Mouse (Mus musculus) neural tube, embryonic 15.5 days (tissue): ENCODE measurements around the gene 1520401A03Rik. TPM values are rescaled to one million over a fixed set of nuclear protein-coding genes. Genes with fewer than 3 reads are reported as not detected.

ENCODE experiments used
- ATAC-seq: fragments of 200-750 bp; cut with Nextera tagmentation; 2 replicates; pipeline ENCODE4 v1.8.0; 2017; ENCODE audit warnings: mild to moderate bottlenecking, moderate TSS enrichment, moderate library complexity; ENCODE audit not compliant: low FRiP score
- H3K27ac ChIP-seq: fragments of 300-500 bp; sonication (generic); replicated peaks from 2 replicates; pipeline ENCODE4 v1.5.1; 2015; ENCODE audit warnings: mild to moderate bottlenecking, inconsistent platforms
- H3K27me3 ChIP-seq: fragments of 300-500 bp; sonication (generic); replicated peaks from 2 replicates; pipeline ENCODE4 v1.6.1; 2015; ENCODE audit warnings: inconsistent platforms
- H3K36me3 ChIP-seq: fragments of 300-500 bp; sonication (generic); 2 replicates; pipeline ENCODE4 v1.6.1; 2015; ENCODE audit warnings: inconsistent platforms
- H3K4me1 ChIP-seq: fragments of 300-500 bp; sonication (generic); 2 replicates; pipeline ENCODE4 v1.6.1; 2015; ENCODE audit warnings: inconsistent platforms
- H3K4me2 ChIP-seq: fragments of 300-500 bp; sonication (generic); 2 replicates; pipeline ENCODE4 v1.6.1; 2015; ENCODE audit warnings: inconsistent platforms, mild to moderate bottlenecking, moderate library complexity
- H3K4me3 ChIP-seq: fragments of 300-500 bp; sonication (generic); replicated peaks from 2 replicates; pipeline ENCODE4 v1.5.1; 2015; ENCODE audit warnings: mild to moderate bottlenecking, inconsistent platforms
- H3K9ac ChIP-seq: fragments of 300-500 bp; sonication (generic); replicated peaks from 2 replicates; pipeline ENCODE4 v1.6.1; 2015; ENCODE audit warnings: mild to moderate bottlenecking, inconsistent platforms
- H3K9me3 ChIP-seq: fragments of 300-500 bp; sonication (generic); replicated peaks from 2 replicates; pipeline ENCODE4 v1.6.1; 2016; ENCODE audit warnings: inconsistent platforms
- WGBS: fragments of 180-500 bp; shearing (Covaris S2); methylation state at CpG from one replicate; pipeline ENCODE4 v1.1.7; 2015; ENCODE audit warnings: mixed read lengths; 5-methylcytosine and 5-hydroxymethylcytosine counted together
- polyA plus RNA-seq: library from polyadenylated mRNA; unstranded; fragments of >200 nt; fragmentation: Nextera tagmentation; extraction: Ambion mirVana; gene quantifications from 2 replicates; pipeline ENCODE4 v1.2.1, GENCODE M21; 2015

1520401A03Rik gene
- polyA plus RNA-seq, 1 experiment from 2014 or later = 0.27 TPM

DNA sequence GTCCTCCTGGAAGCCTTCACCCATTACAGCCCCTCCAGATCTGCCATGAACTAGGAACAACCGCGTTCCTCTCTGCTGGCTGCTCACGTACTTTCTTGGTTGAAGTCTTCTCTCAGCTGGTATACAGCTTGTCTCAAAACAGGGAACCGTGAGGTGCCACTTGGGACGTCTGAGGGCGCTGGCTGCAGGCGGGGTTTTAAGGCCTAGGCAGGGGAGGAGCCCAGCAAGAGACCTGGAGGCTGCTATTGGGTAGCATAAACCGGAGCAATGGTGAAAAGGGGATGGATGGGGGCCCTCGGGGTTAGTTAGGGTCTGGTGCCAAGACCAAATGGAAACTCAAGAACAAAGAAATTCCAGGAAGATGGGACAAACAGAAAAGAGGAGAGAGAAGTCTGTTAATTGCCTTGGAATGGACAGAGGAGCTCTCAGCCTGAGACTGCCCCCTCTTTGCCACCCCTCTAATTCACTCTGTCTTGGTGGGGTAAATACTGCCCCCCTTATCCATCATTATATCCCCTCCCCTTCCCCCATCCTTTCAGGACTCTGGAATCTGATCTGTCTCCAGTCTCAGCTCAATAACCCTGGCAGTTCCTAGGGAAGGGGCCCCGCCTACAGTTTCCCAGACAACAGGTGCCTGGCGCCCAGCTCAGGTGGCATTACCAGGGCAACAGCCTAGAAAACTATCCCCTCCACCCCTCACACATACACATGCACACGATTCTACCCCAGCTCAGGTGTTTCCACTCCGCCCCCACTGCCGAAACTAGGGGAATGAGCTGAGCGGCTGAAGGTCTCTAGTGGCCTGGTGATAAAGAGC is 38.5 kb downstream of the 1520401A03Rik start, which contains the start of gene Cldn9:
Gene Cldn9 (minus strand): TSS at position 171 of the 817 bp plus-strand sequence.
- H3K27me3 ChIP-seq = peaks cover 60% of the 10 kb centered on the region
- 12% methylated on average over 15 of the region's 15 CpGs for WGBS
- no peak within 1 kb of the TSS for H3K4me2 ChIP-seq
- ATAC-seq = no peak
- H3K9ac ChIP-seq = no peak within 1 kb of the TSS
- H3K9me3 ChIP-seq = no peaks in the 10 kb centered on the region
- no peaks in the 10 kb centered on the region for H3K36me3 ChIP-seq
- no peak within 1 kb of the TSS for H3K4me3 ChIP-seq
- H3K4me1 ChIP-seq = peaks cover 11% of the 10 kb centered on the region
- H3K27ac ChIP-seq = no peak within 1 kb of the TSS

DNA sequence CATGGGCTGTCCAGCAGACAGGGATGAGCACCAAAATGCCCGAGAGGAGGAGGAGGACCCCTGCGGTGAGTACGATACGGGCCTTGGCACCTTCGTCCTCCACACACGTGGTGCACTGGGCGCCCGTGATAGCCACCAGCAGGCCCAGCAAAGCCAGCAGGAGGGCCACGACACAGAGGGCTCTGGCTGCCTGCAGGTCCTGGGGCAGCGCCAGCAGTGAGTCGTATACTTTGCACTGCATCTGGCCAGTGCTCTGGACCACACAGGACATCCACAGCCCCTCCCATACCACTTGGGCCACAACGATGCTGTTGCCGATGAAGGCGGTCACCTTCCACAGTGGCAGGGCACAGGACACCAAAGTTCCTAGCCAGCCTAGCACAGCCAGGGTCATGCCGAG is 39.4 kb downstream of the 1520401A03Rik start:
- ATAC-seq = 0 out of 2 replicates have a peak, but pooled peaks have one; percentile 35
- H3K9ac ChIP-seq = no peak overlapping the region
- no peaks in the 10 kb centered on the region for H3K36me3 ChIP-seq
- peaks cover 11% of the 10 kb centered on the region for H3K4me1 ChIP-seq
- no peak overlapping the region for H3K4me3 ChIP-seq
- peaks cover 68% of the 10 kb centered on the region for H3K27me3 ChIP-seq
- no peaks in the 10 kb centered on the region for H3K9me3 ChIP-seq
- WGBS = 16% methylated on average over 15 of the region's 15 CpGs
- no peak overlapping the region for H3K4me2 ChIP-seq
- H3K27ac ChIP-seq = no peak overlapping the region

- Histone ChIP-seq H3K27ac (no peak overlapping the region), H3K36me3 (no peaks in the 10 kb centered on the region), H3K4me2 (no peak overlapping the region), H3K9me3 (no peaks in the 10 kb centered on the region), H3K4me1 (peaks cover 13% of the 10 kb centered on the region), H3K9ac (no peak overlapping the region), H3K27me3 (peaks cover 74% of the 10 kb centered on the region), H3K4me3 (no peak overlapping the region)
- no peak for ATAC-seq
- 65% methylated on average over 3 of the region's 3 CpGs for WGBS
Measured at GRCm38 (mm10) chr17:23682530-23682929, 40.1 kb downstream of the 1520401A03Rik start.

GRCm38 (mm10) chr17:23682092-23682491 is 40.5 kb downstream of the 1520401A03Rik start:
- H3K9me3 ChIP-seq = no peaks in the 10 kb centered on the region
- peaks cover 18% of the 10 kb centered on the region for H3K4me1 ChIP-seq
- 65% methylated on average over 4 of the region's 4 CpGs for WGBS
- no peak overlapping the region for H3K4me2 ChIP-seq
- no peak overlapping the region for H3K9ac ChIP-seq
- no peak for ATAC-seq
- no peak overlapping the region for H3K4me3 ChIP-seq
- no peaks in the 10 kb centered on the region for H3K36me3 ChIP-seq
- H3K27me3 ChIP-seq = peaks cover 75% of the 10 kb centered on the region
- no peak overlapping the region for H3K27ac ChIP-seq

- WGBS = 77% methylated on average over 10 of the region's 10 CpGs
- Histone ChIP-seq H3K9me3 (no peaks in the 10 kb centered on the region), H3K27ac (no peak overlapping the region), H3K9ac (no peak overlapping the region), H3K27me3 (peaks cover 83% of the 10 kb centered on the region), H3K36me3 (no peaks in the 10 kb centered on the region), H3K4me3 (no peak overlapping the region), H3K4me1 (peaks cover 28% of the 10 kb centered on the region), H3K4me2 (no peak overlapping the region)
- ATAC-seq = no peak
Measured at GRCm38 (mm10) chr17:23681086-23681485, 41.5 kb downstream of the 1520401A03Rik start.

- Histone ChIP-seq H3K4me3 (no peak overlapping the region), H3K4me2 (no peak overlapping the region), H3K27ac (no peak overlapping the region), H3K9ac (no peak overlapping the region), H3K36me3 (no peaks in the 10 kb centered on the region), H3K9me3 (no peaks in the 10 kb centered on the region), H3K27me3 (peaks cover 89% of the 10 kb centered on the region), H3K4me1 (peaks cover 35% of the 10 kb centered on the region)
- WGBS = 66% methylated on average over 9 of the region's 9 CpGs
- no peak for ATAC-seq
Measured at GRCm38 (mm10) chr17:23680336-23680735, 42.2 kb downstream of the 1520401A03Rik start.

GRCm38 (mm10) chr17:23679127-23679835 is 43.3 kb downstream of the 1520401A03Rik start, which contains the start of gene Cldn6:
Gene Cldn6 (plus strand): TSS chr17:23679249.
- no peak within 1 kb of the TSS for H3K9ac ChIP-seq
- WGBS = 3% methylated on average over 38 of the region's 38 CpGs

GRCm38 (mm10) chr17:23677236-23677679 is 45.3 kb downstream of the 1520401A03Rik start, which contains the start of gene Tnfrsf12a:
Gene Tnfrsf12a (minus strand): TSS chr17:23677468.
- Histone ChIP-seq H3K4me3 (peak within 1 kb of the TSS; percentile 53), H3K27ac (no peak within 1 kb of the TSS), H3K9me3 (no peaks in the 10 kb centered on the region), H3K27me3 (peaks cover 66% of the 10 kb centered on the region), H3K9ac (peak within 1 kb of the TSS; percentile 57), H3K36me3 (no peaks in the 10 kb centered on the region), H3K4me2 (peak within 1 kb of the TSS; percentile 95), H3K4me1 (peaks cover 54% of the 10 kb centered on the region)
- WGBS = under 1% methylated on average over 34 of the region's 34 CpGs
- peak; percentile 21; the same call in 1 of the 2 replicates for ATAC-seq

More at GRCm38 (mm10) chr17:23679127-23679835, 43.3 kb downstream of the 1520401A03Rik start, which contains the start of gene Cldn6:
- Histone ChIP-seq H3K4me3 (0 out of 2 replicates have a peak within 1 kb of the TSS, but pooled peaks have one; percentile 0), H3K27ac (no peak within 1 kb of the TSS), H3K36me3 (no peaks in the 10 kb centered on the region), H3K4me2 (peak within 1 kb of the TSS; percentile 11), H3K4me1 (peaks cover 46% of the 10 kb centered on the region), H3K27me3 (peaks cover 86% of the 10 kb centered on the region), H3K9me3 (no peaks in the 10 kb centered on the region)
- no peak for ATAC-seq

GRCm38 (mm10) chr17:23676473-23677031 is 46.0 kb downstream of the 1520401A03Rik start:
- WGBS = under 1% methylated on average over 35 of the region's 37 CpGs

DNA sequence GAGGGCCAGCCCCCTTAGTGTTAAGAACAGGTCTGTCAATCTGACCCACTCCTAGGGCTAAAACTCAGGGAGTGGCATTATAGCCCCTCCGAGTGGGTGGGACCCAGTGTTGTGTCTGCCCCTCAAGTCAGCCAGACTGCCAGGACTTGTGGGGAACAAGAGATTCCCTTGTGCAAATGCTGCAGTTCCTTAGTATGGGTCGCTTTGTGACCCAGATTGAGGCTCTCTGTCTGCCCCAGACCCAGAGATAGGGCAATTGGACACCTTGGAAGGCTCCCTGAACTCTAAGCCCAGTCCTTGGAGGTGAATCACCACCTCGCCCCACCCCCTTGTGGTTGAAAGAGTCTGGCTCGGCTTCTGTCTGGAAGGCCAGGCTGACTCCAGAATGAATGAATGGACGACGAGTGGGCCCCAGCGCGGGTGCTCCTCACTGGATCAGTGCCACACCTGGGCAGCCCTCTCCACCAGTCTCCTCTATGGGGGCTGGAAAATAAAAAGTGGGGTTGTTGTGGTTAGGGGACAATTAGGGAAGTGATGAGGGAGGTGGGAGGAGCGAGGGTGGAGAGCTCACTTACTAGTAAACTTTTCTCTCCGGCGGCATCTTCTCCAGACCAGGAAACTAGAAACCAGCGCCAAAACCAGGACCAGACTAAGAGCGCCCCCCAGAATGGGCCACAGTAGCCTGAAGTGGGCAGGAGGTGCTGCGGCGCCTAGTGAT is 46.9 kb downstream of the 1520401A03Rik start:
- Histone ChIP-seq H3K4me2 (peak overlapping the region; percentile 95), H3K4me1 (peaks cover 57% of the 10 kb centered on the region), H3K9me3 (no peaks in the 10 kb centered on the region), H3K9ac (0 out of 2 replicates have a peak overlapping the region, but pooled peaks have one; percentile 57), H3K4me3 (peak overlapping the region; percentile 53), H3K27ac (no peak overlapping the region), H3K36me3 (no peaks in the 10 kb centered on the region), H3K27me3 (peaks cover 51% of the 10 kb centered on the region)
- ATAC-seq = no peak
- 10% methylated on average over 15 of the region's 15 CpGs for WGBS

More at GRCm38 (mm10) chr17:23676473-23677031, 46.0 kb downstream of the 1520401A03Rik start:
- H3K36me3 ChIP-seq = no peaks in the 10 kb centered on the region
- H3K4me1 ChIP-seq = peaks cover 57% of the 10 kb centered on the region
- H3K4me2 ChIP-seq = peak overlapping the region; percentile 95
- ATAC-seq = no peak
- no peak overlapping the region for H3K27ac ChIP-seq
- peaks cover 59% of the 10 kb centered on the region for H3K27me3 ChIP-seq
- peak overlapping the region; percentile 57 for H3K9ac ChIP-seq
- H3K4me3 ChIP-seq = peak overlapping the region; percentile 53
- H3K9me3 ChIP-seq = no peaks in the 10 kb centered on the region
